Mouse (Mus musculus) gastrocnemius, adult 2 months (tissue): ENCODE data around the gene Sf3a1. TPM values are rescaled to one million over a fixed set of nuclear protein-coding genes. Genes with fewer than 3 reads are reported as not detected.
A peak's percentile ranks its signal among the peaks of the same experiment; 100 is the strongest.
"Not testable (repeated sequence)": the region's sequence is repeated elsewhere in the genome, so short reads cannot be mapped to it uniquely, and the experiment has no call there.

Experiments used
- DNase-seq: peaks from one replicate; pipeline ENCODE4 v3.0.0; 2022
- H3K27ac ChIP-seq: fragments of 200-600 bp; 2 replicates; pipeline ENCODE4 v1.8.1; 2022; ENCODE audit warnings: mild to moderate bottlenecking
- H3K4me3 ChIP-seq: fragments of 200-600 bp; 2 replicates; pipeline ENCODE4 v1.8.1; 2022; ENCODE audit warnings: mild to moderate bottlenecking, moderate library complexity
- CTCF ChIP-seq: fragments of 200-600 bp; IDR thresholded peaks from 2 replicates; pipeline ENCODE4 v1.8.1; 2022; ENCODE audit warnings: antibody characterized with exemption, mild to moderate bottlenecking, moderate library complexity
- intact Hi-C: fragments of 180-260 bp; cut with DNase I; formaldehyde crosslinking; loops from one replicate; pipeline ENCODE4 v1.15.1; 2025
- total RNA-seq, 2 experiments: library from RNA; stranded (reverse); gene quantifications; 2 replicates each; pipeline ENCODE4 v1.2.3; 2021

Sf3a1 gene
- total RNA-seq, 2 experiments from 2014 or later = 13.9 to 19.6 TPM

- no peak overlapping the region for H3K27ac ChIP-seq
- no peak overlapping the region for H3K4me3 ChIP-seq
- intact Hi-C loops = loop anchor here (2.0 kb wide), 1 partner anchor 27 kb away; the partner anchor contains the start of gene Mtfp1
- no peak for TF ChIP-seq CTCF
- no peak for DNase-seq
Observed at GRCm38 (mm10) chr11:4121691-4122090, 38.5 kb upstream of the Sf3a1 start.

DNA sequence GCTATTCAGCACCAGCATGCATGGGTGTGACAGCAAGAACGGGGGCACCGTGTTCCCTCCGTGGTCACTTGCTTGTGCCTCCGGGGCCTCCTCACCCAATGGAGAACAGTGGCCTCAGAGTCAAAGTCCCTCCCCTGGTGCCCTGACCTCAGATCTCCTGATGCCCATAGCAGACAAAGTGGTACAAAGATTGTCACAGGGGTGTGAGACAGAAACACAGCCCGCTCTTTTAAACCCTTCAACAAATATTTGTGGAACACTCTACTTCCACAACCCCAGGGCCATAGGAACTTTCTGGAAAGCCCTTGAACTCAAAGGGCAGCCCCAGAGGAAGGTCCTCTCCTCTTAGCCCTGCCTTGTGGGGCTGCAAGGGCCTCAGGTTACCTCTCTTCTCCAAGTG lies 37.9 kb upstream of the Sf3a1 start:
- intact Hi-C loops = loop anchor here (2.0 kb wide), 1 partner anchor 27 kb away; the partner anchor contains the start of gene Mtfp1
- H3K27ac ChIP-seq = no peak overlapping the region
- TF ChIP-seq CTCF = no peak

DNA sequence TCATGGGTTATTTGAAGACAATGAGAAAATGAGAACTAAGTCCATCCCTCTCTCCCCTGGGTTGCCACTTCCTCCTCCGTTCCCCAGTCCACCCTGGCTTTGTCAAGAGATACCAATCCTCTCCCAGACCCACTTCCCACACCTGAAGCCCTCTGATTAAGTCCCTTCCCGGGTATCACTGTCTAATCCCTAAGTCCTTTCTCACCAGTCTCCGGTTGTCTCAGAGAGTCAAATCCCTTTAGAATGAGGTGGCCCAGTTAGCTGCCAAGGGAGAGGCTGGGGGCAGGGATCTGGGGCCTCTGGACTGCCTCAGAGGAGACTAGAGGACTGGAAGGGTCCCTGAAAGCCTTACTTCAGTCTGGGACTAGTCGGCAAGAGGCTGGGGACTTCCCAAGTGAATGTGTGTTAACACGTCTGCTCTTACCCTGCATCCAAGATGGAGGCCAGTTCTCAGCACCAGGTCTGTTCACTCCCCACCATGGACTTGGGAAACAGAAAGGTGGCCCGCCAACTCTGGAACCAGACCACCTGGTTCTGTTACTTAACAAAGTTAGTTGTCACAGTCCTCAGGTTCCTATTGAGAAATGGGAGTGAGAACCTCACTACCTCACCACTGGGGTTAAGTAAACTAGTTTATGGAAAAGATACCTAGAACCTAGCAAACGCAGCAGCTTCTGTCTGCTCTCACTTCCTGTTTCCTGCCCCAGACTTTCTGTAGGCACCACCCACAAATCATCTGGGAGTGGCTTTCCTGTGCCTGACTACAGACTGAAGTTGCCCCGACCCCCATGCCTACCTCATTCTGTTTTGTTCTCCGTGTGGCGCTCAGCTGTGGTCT lies 37.2 kb upstream of the Sf3a1 start, which contains the start of gene Sec14l2:
Sec14l2 (minus strand) TSS at position 674 of the 838 bp plus-strand sequence.
- H3K27ac ChIP-seq = no peak within 1 kb of the TSS
- intact Hi-C loops = loop anchor here (2.0 kb wide), 1 partner anchor 28 kb away; the partner anchor contains the start of gene Mtfp1
- no peak within 1 kb of the TSS for H3K4me3 ChIP-seq
- no peak for DNase-seq
- TF ChIP-seq CTCF = no peak

More for the DNA sequence above, 37.9 kb upstream of the Sf3a1 start:
- no peak overlapping the region for H3K4me3 ChIP-seq
- DNase-seq = no peak

- H3K4me3 ChIP-seq = no peak overlapping the region
- TF ChIP-seq CTCF = peak; percentile 84
- intact Hi-C loops = loop anchor here (2.0 kb wide), 1 partner anchor 29 kb away; the partner anchor contains the start of gene Mtfp1
- no peak for DNase-seq
- no peak overlapping the region for H3K27ac ChIP-seq
Observed at GRCm38 (mm10) chr11:4123922-4124321, 36.2 kb upstream of the Sf3a1 start.

DNA sequence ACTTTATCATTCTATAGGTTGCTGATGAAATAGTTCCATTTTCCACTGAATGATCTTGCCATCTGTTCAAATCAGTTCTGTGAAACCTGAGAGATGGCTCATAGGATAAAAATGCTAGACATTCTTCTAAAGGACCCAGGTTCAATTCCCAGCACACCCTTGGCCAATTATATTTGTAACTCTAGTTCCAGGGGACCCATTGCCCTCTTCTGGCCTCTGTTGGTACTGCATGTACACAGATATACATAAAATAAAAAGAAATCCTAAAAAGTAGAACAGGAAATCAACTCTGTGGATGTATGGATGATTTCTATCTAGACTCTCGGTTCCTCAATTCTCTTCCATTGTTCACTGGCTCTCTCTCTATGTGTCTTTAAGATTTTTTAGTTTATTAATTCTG lies 33.1 kb upstream of the Sf3a1 start:
- peak; percentile 23; the same call in 1 of the 2 replicates for TF ChIP-seq CTCF
- no peak overlapping the region for H3K4me3 ChIP-seq
- H3K27ac ChIP-seq = no peak overlapping the region
- intact Hi-C loops = no loop called here
- DNase-seq = no peak

DNA sequence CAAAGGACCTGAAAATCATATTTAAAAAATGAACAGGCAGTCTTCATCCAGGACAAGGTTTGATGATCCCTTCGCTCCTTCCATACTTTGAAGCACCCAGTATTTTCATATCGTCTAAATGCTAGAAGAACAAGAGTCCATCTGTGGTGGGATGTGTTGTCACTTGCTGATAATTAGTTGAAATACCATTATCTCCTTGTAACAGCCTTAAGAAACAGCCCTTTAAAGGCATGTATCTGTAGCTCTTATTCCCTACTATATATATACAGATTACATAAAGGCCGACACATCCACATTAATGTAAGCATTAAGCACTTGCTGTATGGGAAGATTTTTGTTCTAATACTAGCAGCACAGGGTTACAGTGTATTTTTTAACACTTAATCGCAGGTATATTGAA lies 31.7 kb upstream of the Sf3a1 start:
- H3K27ac ChIP-seq, intact Hi-C loops, H3K4me3 ChIP-seq, DNase-seq: not testable (repeated sequence)

DNA sequence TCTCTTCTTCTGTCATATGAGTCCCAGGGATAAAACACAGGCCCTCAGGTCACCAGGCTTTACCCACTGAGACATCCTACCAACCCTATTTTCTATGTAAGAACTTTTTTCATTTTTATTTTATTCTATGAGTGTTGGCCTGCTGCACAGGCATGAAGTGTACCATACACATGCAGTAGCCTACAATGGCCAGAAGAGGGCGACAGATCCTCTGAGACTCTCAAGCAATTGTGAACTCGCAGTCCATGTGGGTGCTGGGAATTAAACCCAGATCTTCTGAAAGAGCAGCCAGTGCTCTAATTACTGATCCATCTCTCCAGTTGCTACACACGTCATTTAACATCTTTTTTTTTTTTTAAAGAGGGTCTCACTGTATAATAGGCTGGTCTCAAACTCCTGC lies 26.7 kb upstream of the Sf3a1 start:
- no peak for DNase-seq
- intact Hi-C loops = loop anchor here (5.0 kb wide), 1 partner anchor 289 kb away; no protein-coding TSS in a partner anchor
- Histone ChIP-seq H3K4me3 (no peak overlapping the region), H3K27ac (no peak overlapping the region)
- peak; percentile 68 for TF ChIP-seq CTCF

GRCm38 (mm10) chr11:4134400-4134799 lies 25.8 kb upstream of the Sf3a1 start:
- no peak for DNase-seq
- H3K4me3 ChIP-seq = peak overlapping the region; percentile 98
- intact Hi-C loops = loop anchor here (5.0 kb wide), 1 partner anchor 288 kb away; no protein-coding TSS in a partner anchor
- H3K27ac ChIP-seq = peak overlapping the region; percentile 16; the same call in 1 of the 2 replicates
- TF ChIP-seq CTCF = no peak

GRCm38 (mm10) chr11:4134986-4135935 lies 24.9 kb upstream of the Sf3a1 start, which contains the start of gene Rnf215:
Gene Rnf215 (plus strand): TSS chr11:4135202.
- Histone ChIP-seq H3K4me3 (peak within 1 kb of the TSS; percentile 98), H3K27ac (peak within 1 kb of the TSS; percentile 97)
- TF ChIP-seq CTCF = peak; percentile 87
- intact Hi-C loops = loop anchor here (1.0 to 5.0 kb wide), 3 partner anchors 25 to 287 kb away; partner anchors contain the start of genes Ccdc157 and Sf3a1
- DNase-seq = peak; percentile 94

GRCm38 (mm10) chr11:4138964-4139363 lies 21.2 kb upstream of the Sf3a1 start:
- no peak for DNase-seq
- Histone ChIP-seq H3K4me3 (no peak overlapping the region), H3K27ac (no peak overlapping the region)
- intact Hi-C loops = no loop called here
- TF ChIP-seq CTCF = no peak

DNA sequence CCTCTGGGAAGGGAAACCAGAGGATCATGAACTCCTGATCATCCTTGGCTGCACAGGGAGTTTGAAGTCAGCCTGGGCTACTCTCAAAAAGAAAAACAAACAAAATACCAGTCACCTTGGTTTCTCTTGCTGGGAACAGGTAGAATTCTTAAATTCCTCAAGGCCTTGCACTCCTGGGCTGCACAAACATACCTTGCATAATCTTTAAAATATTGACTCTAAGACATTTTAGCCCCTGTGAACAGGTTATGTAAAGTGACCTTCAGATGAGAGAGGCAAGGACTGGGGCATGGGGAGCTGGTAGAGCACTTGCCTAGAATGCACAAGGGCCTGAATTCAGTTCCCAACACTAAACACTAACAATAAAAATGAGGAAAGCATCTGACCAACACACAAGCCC lies 18.6 kb upstream of the Sf3a1 start:
- DNase-seq = no peak
- intact Hi-C loops = no loop called here
- Histone ChIP-seq H3K4me3 (no peak overlapping the region), H3K27ac (no peak overlapping the region)
- TF ChIP-seq CTCF = no peak

DNA sequence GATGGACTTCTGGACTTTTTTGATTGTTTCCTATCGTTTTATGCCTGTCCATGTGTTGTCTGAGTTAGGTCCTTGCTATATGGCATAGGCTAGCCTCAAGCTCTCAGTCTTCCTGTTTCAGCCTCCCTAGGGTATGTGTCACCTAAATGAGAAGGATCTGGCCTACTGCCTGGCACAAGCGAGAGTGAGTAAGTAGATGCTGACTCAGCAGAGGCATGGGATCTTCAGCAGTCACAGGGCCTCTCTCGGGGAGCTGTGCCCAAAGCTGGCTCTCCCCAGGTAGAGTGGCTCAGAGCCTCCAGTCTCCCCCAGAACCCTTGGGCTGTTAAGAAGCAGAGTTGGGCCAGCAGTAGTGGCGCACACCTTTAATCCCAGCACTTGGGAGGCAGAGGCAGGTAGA lies 17.8 kb upstream of the Sf3a1 start:
- intact Hi-C loops = no loop called here
- DNase-seq = no peak
- TF ChIP-seq CTCF = no peak
- no peak overlapping the region for H3K27ac ChIP-seq
- H3K4me3 ChIP-seq = no peak overlapping the region
